Mouse (Mus musculus) gastrocnemius, postnatal 4 days (tissue): ENCODE measurements at regions not wholly inside any gene's neighbourhood (a gene's known extent, or its start where the extent isn't known, plus 50 kb on each side); places are given as distances from the start of the nearest gene placed in this dataset.

Experiments
- DNase-seq, 2 experiments: peaks; one replicate each; pipeline ENCODE4 v3.0.0; 2021 to 2022; ENCODE audit warnings: low spot score in 2 of 2, mixed read lengths in 2 of 2

DNA sequence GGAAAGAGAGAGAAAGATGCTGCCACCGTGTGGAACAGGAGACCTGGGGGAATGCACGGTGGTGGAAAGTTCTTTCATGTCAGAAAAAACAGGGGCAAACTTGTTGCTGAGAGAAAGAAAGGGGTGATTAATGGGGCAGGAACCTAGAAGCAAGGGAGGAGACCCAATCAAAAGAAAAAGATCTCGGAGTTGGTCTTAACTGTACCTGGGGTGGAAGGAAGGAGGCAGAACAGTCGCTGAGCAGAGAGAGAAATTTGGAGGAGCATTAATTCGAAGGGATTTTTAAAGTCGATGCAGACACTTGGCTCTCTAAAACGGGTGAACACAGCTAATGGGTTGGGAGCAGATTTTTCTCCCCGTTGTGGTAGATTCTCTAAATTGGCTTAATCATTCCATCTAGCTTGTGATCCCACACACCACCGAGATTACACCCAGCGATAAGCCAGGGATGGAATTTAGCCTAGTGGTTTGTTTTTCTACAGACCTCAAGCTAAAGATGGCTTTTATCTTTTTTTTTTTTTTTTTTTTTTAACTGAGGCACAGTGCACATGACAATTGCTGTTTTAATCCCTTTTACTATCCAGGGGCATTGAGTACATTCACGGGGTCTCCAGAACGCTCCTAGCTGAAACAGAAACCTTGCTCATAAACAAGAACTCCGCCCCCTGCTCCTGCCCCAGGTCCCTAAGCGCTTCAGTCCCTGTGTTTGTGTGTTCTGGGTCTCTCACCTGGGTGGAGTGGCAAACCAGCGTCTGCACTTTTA lies 73.1 kb upstream of the Cpm start:
- no peak for DNase-seq

DNA sequence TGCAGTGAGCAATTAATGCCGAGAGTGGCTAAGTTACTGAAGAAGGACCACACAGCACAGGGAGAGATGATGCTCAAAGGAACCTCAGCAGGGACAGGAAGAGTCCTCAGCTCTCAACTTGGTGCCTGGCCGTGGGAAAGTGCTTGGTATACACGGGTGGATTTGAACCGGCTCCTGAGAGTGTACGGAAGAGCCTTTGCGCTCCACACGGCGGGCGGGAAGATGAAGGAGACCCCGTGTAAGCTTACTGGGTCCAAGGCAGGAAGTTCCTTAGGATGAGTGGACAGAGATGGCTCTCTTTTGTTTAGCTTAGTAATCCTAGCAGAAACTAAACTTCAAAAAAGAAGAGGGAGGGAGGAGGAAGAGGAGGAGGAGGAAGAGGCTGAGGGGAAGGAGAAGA lies 73.8 kb upstream of the Cpm start:
- no peak for DNase-seq

DNA sequence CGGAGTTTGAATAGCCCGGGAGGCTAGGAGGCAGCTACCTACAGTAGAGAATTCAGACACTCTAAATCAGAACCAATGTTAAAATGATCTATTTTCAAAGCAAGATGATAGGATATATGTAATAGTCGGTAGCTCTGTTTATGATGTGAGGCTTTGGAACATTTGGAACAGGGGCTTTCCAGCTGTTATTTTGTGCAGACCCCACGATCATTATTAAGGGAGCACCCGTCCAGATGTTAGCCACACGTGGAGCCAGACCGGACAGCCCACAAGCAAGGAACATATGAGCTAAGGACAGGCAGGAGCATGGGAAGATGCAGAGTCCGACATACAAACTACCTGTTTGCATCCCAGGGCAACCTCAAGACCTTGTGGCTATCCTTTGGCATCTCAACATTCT lies 74.3 kb upstream of the Cpm start:
- DNase-seq, result no peak

DNA sequence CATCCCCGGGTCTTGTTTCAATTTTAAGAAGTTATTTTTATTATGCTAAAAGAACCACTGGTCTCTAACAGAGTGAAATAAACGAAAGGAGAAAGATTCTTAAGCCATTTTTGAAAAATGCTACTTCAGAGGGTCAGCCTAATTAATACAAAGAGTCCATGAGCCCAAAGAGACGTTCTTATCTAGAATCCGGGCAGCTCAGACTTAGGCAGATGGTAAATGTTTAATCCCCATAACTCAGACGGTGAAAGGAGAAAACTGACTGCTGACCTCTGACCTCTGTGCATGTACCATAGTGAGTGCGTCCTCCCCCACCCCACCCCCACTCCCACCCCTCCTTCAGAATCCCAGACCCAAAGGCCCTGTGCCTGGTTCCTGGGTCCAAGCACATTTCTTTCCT lies 74.8 kb upstream of the Cpm start:
- DNase-seq, result no peak

DNA sequence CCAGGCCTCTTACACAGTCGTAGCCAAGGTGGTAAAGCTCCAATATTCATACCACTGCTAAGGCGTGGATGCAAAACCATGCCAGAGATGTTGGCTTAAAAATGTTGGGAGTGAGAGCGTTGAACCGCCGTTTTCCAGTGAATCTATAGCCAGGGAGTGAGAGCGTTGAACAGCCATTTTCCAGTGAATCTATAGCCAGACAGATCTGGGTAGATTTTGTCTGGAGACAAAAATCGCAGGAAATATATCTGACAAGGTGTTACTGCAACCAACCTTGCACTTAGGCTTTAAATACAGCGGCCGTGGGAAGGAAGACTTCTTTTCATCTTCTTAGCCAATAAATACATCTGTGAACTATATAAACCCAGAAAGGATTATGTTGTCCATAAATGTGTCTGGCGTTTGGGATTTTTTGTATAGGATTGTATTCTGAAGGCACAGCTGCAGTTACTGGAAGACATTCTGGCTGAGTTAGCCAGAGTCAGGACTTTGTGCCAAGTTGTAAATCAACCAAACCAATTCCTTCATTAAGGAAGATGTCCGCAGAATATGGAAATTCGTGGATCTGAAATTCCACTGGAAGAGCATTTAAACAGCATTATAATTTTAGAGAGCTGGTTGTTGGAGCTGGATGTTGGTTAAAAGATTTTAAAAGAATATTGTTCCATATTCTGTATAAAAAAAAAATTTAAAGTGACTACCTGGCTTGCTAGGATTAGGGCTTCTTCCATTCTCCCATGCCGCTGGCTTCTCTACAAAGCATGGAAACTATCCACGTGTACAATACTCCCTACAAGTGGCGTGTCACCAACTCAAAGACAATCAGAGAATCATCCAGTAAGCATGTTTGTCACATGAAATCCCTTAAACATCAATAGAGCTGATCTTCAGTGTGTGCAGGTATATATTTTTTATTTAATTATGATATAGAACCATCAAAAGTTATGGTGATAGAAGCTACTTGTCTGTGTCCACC lies 75.8 kb upstream of the Cpm start:
- no peak for DNase-seq

DNA sequence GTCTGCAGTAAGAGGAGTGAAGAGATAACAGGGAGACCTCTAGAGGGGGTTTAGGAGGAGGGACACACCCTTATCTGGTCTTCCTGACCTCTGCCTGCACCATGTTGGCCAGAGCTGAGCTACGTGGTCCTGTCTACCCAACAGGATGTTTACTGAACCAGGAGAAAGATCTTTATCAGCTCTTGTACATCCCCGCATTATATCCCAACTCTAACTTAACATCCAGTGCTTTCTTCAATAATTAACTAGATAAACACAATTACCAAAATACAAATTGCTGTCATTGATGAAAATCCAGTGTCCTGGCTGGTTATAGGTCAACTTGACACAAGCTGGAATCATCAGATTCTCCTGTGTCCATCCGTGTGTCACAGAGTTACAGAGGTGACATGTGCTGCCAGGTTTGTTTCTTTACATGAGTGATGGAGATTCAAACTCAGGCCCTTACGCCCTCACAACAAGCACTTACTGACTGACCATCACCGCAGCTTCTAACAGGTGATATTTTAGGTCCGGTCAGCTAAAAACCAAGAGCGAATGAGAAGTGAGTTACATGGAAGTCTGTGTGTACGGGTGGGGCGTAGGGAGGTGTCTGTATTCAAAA lies 77.1 kb upstream of the Cpm start:
- no peak for DNase-seq

DNA sequence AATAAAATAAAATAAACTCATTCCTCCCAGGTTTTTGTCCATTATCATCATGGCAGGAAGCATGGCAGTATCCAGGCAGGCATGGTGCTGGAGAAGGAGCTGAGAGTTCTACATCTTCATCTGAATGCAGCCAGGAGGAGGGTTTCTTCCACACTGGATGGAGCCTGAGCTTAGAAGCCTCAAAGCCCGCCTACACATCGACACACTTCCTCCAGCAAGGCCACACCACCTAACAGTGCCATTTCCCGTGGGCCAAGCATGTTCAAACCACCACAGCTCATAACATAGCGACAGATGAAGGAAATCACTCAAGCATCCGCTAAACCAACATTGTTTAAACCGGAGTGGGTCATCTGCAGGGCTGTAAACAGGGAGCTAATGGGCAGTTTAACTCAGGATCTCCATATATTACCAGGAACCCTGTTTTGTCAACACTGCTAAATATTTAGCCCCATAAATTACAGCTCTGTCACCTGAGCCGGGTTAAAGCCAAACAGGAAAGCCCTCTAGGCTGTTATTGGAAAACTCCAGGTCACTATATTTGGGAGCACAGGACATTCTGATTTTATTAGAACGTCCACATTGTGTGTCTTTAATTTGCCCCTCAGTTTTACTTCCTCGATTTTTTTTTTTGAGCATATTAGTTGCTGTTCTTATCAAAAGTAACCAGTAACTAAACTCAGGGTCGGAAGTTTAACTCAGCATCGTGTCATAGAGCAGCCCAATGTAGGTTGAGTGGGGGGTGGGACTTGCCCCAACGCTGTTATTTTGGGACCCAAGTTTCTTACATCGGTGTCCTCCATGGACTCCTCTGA lies 77.9 kb upstream of the Cpm start:
- no peak for DNase-seq

DNA sequence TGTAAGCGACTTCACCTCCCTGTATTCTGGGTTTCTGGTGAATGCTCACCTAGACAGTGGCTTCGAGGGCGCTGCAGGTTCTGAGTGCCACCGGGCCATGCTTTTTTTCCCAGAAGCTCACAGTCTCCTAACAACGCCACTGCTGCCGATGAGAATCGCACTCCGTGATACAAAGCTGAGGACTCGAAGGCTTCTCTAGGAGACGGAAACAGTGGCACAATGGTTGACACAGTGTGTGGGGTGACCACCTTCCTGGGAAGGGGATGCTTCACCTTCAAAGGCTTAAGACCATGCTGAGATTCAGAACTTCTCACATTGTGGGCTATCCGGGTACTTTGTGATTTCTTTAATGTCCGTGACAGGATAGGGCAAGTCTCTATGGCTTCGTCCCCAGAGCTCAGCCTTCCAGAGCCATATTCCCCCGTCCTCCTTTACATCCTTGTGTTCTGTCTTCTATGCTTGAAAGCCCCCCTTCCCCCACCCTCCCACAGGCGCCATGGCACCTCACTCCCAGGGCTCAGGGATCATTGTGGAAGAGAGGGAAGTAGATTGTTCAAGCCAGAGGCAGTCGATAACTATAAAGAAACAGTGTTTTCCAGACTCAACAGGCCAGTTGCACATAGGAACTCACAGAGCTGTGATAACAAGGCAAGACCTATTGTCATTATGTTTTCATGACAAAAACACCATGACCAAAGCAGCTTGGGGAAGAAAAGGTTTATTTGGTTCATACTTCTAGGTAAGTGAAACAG lies 79.3 kb upstream of the Cpm start:
- DNase-seq, result no peak

DNA sequence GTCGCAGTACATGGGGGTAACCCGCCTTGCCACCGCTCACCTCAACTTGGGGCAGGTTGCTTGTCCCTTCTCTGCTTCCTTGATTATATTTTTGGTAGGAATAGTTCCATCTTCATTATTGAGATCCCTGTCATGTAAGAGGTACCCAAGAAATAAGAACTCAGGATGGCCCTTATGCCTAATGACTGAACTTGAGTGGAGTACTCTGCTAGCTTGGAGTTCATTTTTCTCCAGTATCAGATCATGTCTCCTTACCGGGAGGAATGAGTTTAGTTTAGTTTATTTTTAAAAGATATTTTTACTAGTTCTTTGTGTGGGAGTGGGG lies 79.8 kb upstream of the Cpm start:
- no peak for DNase-seq

DNA sequence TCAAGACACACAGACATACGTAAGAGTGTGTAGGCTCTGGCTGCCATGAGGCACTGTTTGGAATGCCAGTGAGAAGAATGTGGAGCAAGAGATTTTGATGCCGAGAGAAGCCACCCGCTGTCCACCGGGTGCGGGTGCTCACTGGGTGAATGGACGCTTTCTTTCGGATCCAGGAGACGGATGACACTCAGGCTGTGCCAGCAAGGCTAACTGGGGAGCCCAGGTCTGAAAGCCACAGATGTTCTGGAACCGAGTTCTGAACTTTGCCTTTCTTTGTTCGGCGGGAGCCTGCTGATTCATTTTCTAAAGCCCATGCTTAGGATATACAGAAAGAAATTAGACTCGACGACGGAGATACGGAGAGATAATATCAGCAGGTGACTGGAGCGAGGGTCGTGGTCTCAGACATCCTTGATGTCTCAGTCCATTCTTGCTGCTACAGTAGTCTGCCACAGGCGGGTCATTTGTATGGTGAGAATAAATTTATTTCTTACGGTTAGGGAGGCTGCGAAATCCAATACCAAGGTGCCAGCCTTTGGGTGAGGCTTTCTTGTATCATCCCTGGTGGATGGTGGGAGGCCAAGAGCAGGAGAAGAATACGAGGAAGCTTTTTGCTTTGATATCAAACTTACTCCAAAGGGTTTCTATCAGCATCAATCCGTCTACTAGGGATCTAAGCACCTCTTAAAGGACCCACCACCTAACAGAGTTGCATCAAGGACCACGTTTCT lies 80.4 kb upstream of the Cpm start:
- DNase-seq, result no peak

DNA sequence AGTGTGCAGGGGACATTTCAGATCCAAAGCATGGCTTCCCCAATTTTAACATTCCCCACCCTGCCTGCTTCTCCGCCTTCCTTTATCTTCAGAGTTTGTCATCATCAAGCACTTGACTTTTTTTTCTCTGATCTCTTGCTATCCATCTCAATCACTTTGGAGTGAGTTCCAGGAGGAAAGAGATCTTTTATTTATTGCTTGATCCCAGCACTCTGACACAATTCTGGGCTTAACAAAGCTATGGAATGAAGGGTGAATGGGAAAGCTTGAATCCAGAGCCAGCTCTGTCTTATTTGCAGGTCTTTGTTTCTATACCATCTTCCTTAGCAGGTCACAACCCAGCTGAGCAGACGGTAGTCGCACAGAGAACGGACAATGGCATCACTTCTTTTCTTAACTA lies 81.0 kb upstream of the Cpm start:
- DNase-seq, result no peak

DNA sequence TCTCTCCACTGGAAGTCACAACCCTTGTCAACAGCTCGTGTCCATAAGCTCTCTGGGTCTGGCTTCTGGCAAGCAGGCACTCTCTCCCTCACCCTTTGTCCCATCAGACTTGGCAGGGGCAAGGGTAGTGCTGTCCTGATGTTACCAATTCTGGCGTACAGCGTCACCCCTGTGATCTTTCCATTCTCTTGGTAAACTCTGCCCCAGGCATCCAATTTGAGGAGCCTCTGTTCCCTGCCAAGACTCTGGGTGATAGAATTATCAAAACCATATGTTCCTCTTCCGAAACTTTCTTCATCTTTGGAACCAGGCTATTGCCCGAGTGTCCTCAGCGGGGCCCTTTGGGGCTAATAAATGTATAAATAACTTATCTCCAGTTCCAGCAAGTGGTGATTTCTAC lies 82.0 kb upstream of the Cpm start:
- no peak for DNase-seq

DNA sequence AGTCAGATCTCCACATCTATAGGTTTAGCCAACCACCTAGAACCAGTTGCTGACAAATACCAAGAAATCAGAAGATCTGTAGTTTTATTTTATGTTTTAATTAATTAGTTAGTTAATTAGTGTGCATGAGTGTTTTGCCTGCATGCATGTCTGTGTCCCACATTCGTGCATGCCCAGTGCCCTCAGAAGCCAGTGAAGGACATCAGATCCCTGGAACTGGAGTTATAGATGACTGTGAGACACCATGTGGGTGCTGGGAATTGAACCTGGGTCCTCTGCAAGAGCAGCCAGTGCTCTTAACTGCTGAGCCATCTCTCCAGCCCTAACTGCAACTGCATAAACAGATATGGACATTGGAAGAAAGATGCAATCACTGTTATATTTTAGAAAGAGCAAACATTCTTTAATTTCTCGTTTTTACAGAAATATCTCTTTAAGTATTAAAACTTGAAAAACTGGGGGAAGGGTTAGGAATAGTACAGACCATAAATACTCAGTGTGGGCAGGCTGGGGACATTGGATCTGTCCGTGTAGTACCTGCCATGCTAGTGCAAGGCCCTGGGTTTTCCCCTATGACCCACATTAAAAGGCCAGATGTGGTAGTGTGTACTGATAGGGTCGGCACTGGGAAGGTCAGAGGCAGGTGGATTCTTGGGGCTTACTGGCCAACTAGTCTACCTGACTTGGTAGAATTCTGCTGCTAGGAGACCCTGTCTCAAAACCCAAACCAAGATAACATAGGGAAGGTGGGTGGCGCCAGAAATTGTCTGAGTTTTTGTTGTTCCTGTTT lies 83.3 kb upstream of the Cpm start:
- no peak for DNase-seq

DNA sequence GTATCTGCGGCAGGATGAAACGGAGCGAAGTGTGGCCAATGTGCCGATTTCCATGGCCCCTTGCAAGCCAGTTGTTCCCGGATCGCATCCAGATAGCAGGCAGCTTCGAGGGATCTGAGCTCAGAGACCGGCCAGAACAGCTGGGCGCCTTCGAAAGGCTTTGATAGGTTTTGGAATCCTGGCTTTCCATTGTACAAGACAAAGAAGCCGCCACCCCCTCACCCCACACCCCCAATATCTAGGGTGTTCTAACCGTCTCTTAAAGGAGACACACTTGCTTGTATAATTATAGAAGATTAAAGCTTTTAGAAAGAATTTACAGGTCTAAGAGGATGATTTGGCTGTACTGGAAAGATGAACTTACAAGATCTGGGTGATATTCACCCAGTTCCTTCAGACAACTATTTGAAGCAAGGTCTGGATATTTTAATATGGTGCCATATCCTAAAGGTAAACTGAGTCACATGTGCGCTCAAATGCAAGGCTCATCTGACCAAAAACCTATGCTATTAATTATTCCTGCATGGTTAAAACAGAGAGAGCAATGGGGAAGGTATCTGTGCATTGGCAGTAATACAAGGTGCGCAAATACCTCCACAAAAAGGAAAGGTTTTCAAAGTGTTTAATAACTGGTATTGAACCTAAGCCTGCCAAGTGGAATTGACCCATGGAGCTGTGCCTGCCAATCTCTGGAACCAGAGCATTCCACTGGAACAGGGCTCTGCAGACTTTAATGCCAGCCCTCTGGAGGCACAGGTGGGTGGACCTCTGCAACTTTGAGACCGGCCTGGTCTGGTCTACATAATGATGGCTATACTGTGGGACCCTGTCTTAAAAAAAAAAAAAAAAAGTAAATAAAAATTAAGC lies 84.4 kb upstream of the Cpm start:
- peak in 1 of 2 experiments; percentile 36 for DNase-seq

DNA sequence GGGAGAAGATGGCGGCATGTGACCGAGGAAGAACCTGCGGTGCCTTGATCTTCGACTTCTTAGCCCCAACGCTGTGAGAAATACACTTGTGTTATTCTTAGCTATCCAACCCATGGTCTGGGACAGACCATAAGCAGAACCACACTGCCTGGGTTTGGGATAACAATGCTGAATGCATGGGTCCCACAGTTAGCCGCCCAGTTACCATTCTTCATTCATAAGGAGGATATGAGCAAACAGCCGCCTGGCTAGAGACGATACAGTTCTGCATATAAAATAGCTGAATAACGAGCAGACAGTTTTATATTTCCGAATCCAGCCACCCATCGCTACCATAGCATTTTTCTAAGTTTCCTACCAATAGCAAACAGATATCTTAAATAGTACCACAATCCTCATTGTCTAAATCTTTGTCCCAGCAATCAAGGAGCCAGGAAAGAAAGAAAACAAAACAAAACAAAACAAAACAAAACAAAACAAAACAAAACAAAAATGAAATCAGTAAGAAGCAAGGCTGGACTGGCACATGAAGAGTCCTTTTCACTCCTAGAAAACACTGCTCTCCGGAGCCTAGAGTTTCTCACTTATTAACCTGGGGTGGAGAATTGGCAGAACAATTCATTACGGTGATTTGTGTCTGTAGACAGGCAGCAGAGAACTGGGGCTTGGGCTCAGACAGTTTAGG lies 85.2 kb upstream of the Cpm start:
- DNase-seq, result no peak

DNA sequence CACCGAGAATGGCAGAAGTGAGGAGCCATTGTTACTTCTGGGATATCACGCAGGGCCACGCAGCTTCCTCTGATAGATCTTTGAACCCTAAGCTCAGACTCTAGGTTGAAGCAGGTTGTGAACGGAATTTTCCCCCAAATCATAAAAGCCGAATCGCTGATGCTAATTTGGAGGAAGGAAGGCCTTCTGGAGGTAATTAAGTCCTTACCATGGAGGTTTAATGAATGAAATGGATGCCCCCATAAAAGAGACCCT lies 85.7 kb upstream of the Cpm start:
- no peak for DNase-seq

DNA sequence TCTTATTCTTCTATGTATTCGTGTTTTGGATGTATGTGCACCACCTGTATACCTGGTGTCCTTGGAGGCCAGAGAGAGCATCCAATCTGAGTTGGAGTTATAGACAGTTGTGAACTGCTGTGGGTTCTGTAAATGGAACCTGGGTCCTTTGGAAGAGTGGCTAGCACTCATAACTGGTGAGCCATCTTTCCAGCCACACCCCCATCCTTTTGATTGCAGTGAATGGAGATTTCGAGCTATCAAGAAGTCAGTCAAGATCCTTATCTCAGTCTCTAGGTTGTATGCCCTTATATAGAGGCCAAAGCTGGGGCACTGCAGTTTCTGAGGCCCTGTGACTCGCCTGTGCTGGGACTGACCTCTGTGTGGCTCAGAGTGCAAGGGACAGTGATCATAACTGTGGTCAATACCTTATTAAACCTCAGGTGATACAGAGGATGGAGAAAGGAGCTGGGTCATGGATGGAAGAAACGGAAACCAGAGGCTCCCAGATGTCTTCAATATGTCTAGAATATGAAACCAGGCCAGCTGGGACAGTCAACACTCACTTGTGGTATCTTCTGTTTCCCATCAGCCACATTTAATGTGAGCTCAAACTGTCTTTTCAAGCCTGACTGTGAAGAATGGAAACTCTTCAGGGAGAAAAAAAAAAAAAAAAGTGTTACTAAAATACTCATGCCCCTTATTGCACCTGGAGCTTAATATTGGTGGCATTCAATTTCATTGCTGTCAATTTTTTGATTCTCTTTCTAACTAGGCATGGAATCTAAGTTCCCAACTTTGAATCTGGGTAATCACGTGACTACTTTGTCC lies 86.2 kb upstream of the Cpm start:
- DNase-seq, result no peak
